In genomic region chr10:83723055-83723454, GRCm38 (mm10) we compare ENCODE assay signal across 8 mouse cellular contexts. TPM values are rescaled to one million over a fixed set of nuclear protein-coding genes. Genes with fewer than 3 reads are reported as not detected.
DNase-seq lines count a peak whose midpoint lies in the region; ATAC-seq and TF ChIP-seq lines count a peak whose summit lies in the region.

No protein-coding gene starts in this region.

- H3K27ac ChIP-seq in ES-Bruce4 (ENCODE audit: insufficient read depth, low read length), result no peak overlapping the region
- no peak overlapping the region for H3K27ac ChIP-seq in embryonic facial prominence, embryonic 12.5 days
- H3K27ac ChIP-seq in limb, embryonic 12.5 days, result peak overlapping the region; percentile 41; the same call in 1 of the 2 replicates

- 1% methylated on average over 23 of the region's 23 CpGs for WGBS in embryonic facial prominence, embryonic 12.5 days
- WGBS in limb, embryonic 12.5 days, result under 1% methylated on average over 23 of the region's 23 CpGs

- H3K4me1 ChIP-seq in ES-Bruce4 (ENCODE audit: control insufficient read depth, insufficient read depth, low read length), result no peaks in the 10 kb centered on the region
- peaks cover 7% of the 10 kb centered on the region; the same call in 1 of the 2 replicates for H3K4me1 ChIP-seq in embryonic facial prominence, embryonic 12.5 days
- H3K4me1 ChIP-seq in limb, embryonic 12.5 days (replicated peaks), result peaks cover 16% of the 10 kb centered on the region

- no peak for TF ChIP-seq EP300 in ES-Bruce4 (IDR thresholded peaks at IDR 0.05; ENCODE audit: insufficient read depth, low read depth, low read length)

- TF ChIP-seq POLR2A in ES-Bruce4 (IDR thresholded peaks at IDR 0.05; ENCODE audit: insufficient read depth, low read length), result no peak

- no peaks in the 10 kb centered on the region for H3K27me3 ChIP-seq in ES-Bruce4 (ENCODE audit: control insufficient read depth, insufficient read depth, low read length, poor library complexity, severe bottlenecking)
- no peaks in the 10 kb centered on the region for H3K27me3 ChIP-seq in embryonic facial prominence, embryonic 12.5 days
- peaks cover 2% of the 10 kb centered on the region; the same call in 1 of the 2 replicates for H3K27me3 ChIP-seq in limb, embryonic 12.5 days

- intact Hi-C loops in gastrocnemius, postnatal 14 days (cut with DNase I; ENCODE audit: low total_unique reads), result no loop called here
- intact Hi-C loops in heart, postnatal 25 days (cut with DNase I), result loop anchor here (5.0 kb wide), 1 partner anchor 54 kb away; no protein-coding TSS in a partner anchor

- no peak for TF ChIP-seq CTCF in ES-Bruce4 (IDR thresholded peaks at IDR 0.05; ENCODE audit: low read depth, low read length)

- H3K36me3 ChIP-seq in ES-Bruce4 (ENCODE audit: control insufficient read depth, insufficient read depth, low read length, poor library complexity, severe bottlenecking), result no peaks in the 10 kb centered on the region
- H3K36me3 ChIP-seq in embryonic facial prominence, embryonic 12.5 days, result no peaks in the 10 kb centered on the region
- no peaks in the 10 kb centered on the region for H3K36me3 ChIP-seq in limb, embryonic 12.5 days

- DNase-seq in gastrocnemius, postnatal 14 days, result peak; percentile 33
- DNase-seq in gastrocnemius, adult 18-20 months (ENCODE audit: low spot score), result no peak
- peak; percentile 21 for DNase-seq in heart, postnatal 25 days (ENCODE audit: low spot score)
- peak; percentile 21 for DNase-seq in naive thymus-derived CD4-positive, alpha-beta T cell, adult 2 months (ENCODE audit: low read depth)

- H3K4me3 ChIP-seq in ES-Bruce4 (ENCODE audit: low read depth, low read length), result peak overlapping the region; percentile 66
- peak overlapping the region; percentile 67 for H3K4me3 ChIP-seq in embryonic facial prominence, embryonic 12.5 days
- H3K4me3 ChIP-seq in limb, embryonic 12.5 days (replicated peaks), result peak overlapping the region; percentile 80

- ATAC-seq in embryonic facial prominence, embryonic 12.5 days (ENCODE audit: insufficient number of reproducible peaks, insufficient read depth, low FRiP score, low TSS enrichment), result peak; percentile 16; the same call in 1 of the 2 replicates
- peak; percentile 60 for ATAC-seq in limb, embryonic 12.5 days (ENCODE audit: insufficient number of reproducible peaks, insufficient read depth, low FRiP score, low TSS enrichment, low read depth)
- ATAC-seq in erythroid progenitor cell, adult 5-6 weeks (replicated peaks; ENCODE audit: low FRiP score, poor library complexity, severe bottlenecking), result no peak

- peak overlapping the region; percentile 64 for H3K9ac ChIP-seq in ES-Bruce4 (ENCODE audit: low read depth, poor library complexity, severe bottlenecking)
- H3K9ac ChIP-seq in embryonic facial prominence, embryonic 12.5 days, result peak overlapping the region; percentile 57
- H3K9ac ChIP-seq in limb, embryonic 12.5 days (replicated peaks), result peak overlapping the region; percentile 74

- peak overlapping the region; percentile 63 for H3K4me2 ChIP-seq in embryonic facial prominence, embryonic 12.5 days (replicated peaks)
- H3K4me2 ChIP-seq in limb, embryonic 12.5 days, result peak overlapping the region; percentile 78

- no peaks in the 10 kb centered on the region for H3K9me3 ChIP-seq in ES-Bruce4 (replicated peaks; ENCODE audit: control insufficient read depth, insufficient read depth, low read length, poor library complexity, severe bottlenecking)
- H3K9me3 ChIP-seq in embryonic facial prominence, embryonic 12.5 days, result peaks cover 3% of the 10 kb centered on the region
- peaks cover 4% of the 10 kb centered on the region; the same call in 1 of the 2 replicates for H3K9me3 ChIP-seq in limb, embryonic 12.5 days

RNA-seq across cellular contexts. Expression of gene 1500009L16Rik, which starts 0.4 kb away (rescaled TPM):
- total RNA-seq in gastrocnemius, postnatal 14 days (2021), result 1 to 10 TPM; 3.2 to 3.6 TPM
- total RNA-seq in gastrocnemius, adult 18-20 months (2021), result under 1 TPM; 0.27 to 0.88 TPM
- polyA plus RNA-seq in ES-Bruce4 (2011; ENCODE audit: insufficient read depth, insufficient read length, low read depth, missing spikeins), result 72.7 and 73.5 TPM in 2 replicates
- 32.6 and 42.2 TPM in 2 replicates for polyA plus RNA-seq in embryonic facial prominence, embryonic 12.5 days (2016; fragmentation: Nextera tagmentation; extraction: Ambion mirVana)
- total RNA-seq in heart, postnatal 25 days (2021), result 1 to 10 TPM; 4.4 to 6.1 TPM
- 43.9 and 45.1 TPM in 2 replicates for polyA plus RNA-seq in limb, embryonic 12.5 days (2016; fragmentation: Nextera tagmentation; extraction: Ambion mirVana)
- not detected in 2 replicates for total RNA-seq in erythroid progenitor cell, adult 5-6 weeks (2015; ENCODE audit: low replicate concordance)
- not detected in 2 replicates for total RNA-seq in erythroid progenitor cell, adult 5-6 weeks (2017; ENCODE audit: low replicate concordance)
